Mouse (Mus musculus) midbrain, postnatal 0 days (tissue): ENCODE measurements around the gene Luzp2. TPM values are rescaled to one million over a fixed set of nuclear protein-coding genes. Genes with fewer than 3 reads are reported as not detected.

Experiments used
- ATAC-seq: fragments of 200-750 bp; cut with Nextera tagmentation; 2 replicates; pipeline ENCODE4 v1.8.0; 2017; ENCODE audit warnings: moderate number of reproducible peaks, mild to moderate bottlenecking, moderate TSS enrichment, moderate library complexity; ENCODE audit not compliant: low FRiP score
- DNase-seq: peaks from one replicate; pipeline ENCODE4 v3.0.0-alpha.2; 2015; ENCODE audit warnings: low spot score
- H3K27ac ChIP-seq: fragments of 300-500 bp; sonication (generic); 2 replicates; pipeline ENCODE4 v1.5.1; 2014; ENCODE audit warnings: low read depth, mild to moderate bottlenecking, low read length, mixed read lengths
- H3K27me3 ChIP-seq: fragments of 300-500 bp; sonication (generic); 2 replicates; pipeline ENCODE4 v1.6.1; 2014; ENCODE audit warnings: low read length, control low read depth, mixed read lengths; ENCODE audit not compliant: insufficient read depth
- H3K36me3 ChIP-seq: fragments of 300-500 bp; sonication (generic); 2 replicates; pipeline ENCODE4 v1.6.1; 2014; ENCODE audit warnings: low read length, control low read depth, mixed read lengths; ENCODE audit not compliant: insufficient read depth
- H3K4me1 ChIP-seq: fragments of 300-500 bp; sonication (generic); 2 replicates; pipeline ENCODE4 v1.6.1; 2014; ENCODE audit warnings: mild to moderate bottlenecking, control low read depth, antibody characterized with exemption, low read length, mixed read lengths; ENCODE audit not compliant: insufficient read depth
- H3K4me2 ChIP-seq: fragments of 300-500 bp; sonication (generic); 2 replicates; pipeline ENCODE4 v1.6.1; 2014; ENCODE audit warnings: low read depth, mild to moderate bottlenecking, low read length, mixed read lengths; ENCODE audit not compliant: poor library complexity, severe bottlenecking
- H3K4me3 ChIP-seq: fragments of 300-500 bp; sonication (generic); 2 replicates; pipeline ENCODE4 v1.5.1; 2014; ENCODE audit warnings: low read depth, mild to moderate bottlenecking, low read length, moderate library complexity
- H3K9ac ChIP-seq: fragments of 300-500 bp; sonication (generic); replicated peaks from 2 replicates; pipeline ENCODE4 v1.6.1; 2014; ENCODE audit warnings: mild to moderate bottlenecking, low read length, moderate library complexity, mixed read lengths; ENCODE audit not compliant: poor library complexity, severe bottlenecking
- H3K9me3 ChIP-seq: fragments of 300-500 bp; sonication (generic); 2 replicates; pipeline ENCODE4 v1.6.1; 2016; ENCODE audit warnings: low read length, control low read depth
- CTCF ChIP-seq: IDR thresholded peaks from 2 replicates; pipeline ENCODE4 v1.5.1; 2016; ENCODE audit warnings: antibody characterized with exemption, mild to moderate bottlenecking
- WGBS: fragments of 180-500 bp; shearing (Covaris S2); extraction: QIAGEN DNeasy Blood & Tissue Kit; methylation state at CpG from one replicate; pipeline ENCODE4 v1.1.7; 2014; 5-methylcytosine and 5-hydroxymethylcytosine counted together
- polyA plus RNA-seq: library from polyadenylated mRNA; unstranded; fragments of >200 nt; fragmentation: Nextera tagmentation; extraction: Ambion mirVana; gene quantifications from 2 replicates; pipeline ENCODE4 v1.2.1, GENCODE M21; 2015
- total RNA-seq: library from RNA; depleted of rRNA; stranded (reverse); fragments of >200 nt; gene quantifications from 2 replicates; pipeline ENCODE4 v1.2.3, GENCODE M21; 2014

Gene Luzp2
- total and polyA plus RNA-seq, 2 experiments from 2014 or later, result 95.3 to 150 TPM

DNA sequence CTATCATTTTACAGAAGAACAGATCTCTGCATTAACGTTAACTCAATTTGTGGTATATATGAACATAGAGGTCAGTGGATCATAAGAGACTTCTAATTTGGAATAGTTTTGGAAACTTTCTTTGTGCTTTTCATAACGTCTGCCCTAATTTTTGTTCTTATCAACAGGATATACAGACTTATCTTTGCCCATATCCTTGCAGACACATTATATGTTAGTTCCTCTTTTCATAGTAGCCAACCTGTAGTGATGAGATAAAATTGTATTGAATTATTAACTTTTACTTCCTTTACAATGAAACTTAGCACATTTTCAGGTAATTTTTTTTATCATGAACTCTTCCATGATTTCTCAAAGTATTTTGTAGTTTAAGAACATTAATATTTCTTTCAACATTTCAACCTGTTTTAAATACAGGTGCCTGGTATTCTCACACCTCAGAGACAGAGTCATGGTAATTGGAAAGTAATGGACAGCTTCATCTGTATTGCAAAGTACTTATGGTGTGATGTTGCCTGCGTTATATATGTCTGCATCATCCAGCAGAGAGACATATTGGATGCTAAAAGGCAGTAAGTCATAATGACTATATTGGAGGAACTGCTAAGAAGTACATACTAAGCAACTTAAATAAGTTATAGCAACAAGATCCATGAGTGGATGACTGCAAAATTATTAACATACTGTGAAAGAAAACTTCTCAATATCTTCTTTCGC is 43.8 kb downstream of the Luzp2 start:
- Histone ChIP-seq H3K4me3 (no peak overlapping the region), H3K4me1 (no peaks in the 10 kb centered on the region), H3K36me3 (no peaks in the 10 kb centered on the region), H3K4me2 (no peak overlapping the region), H3K27ac (no peak overlapping the region), H3K9ac (no peak overlapping the region), H3K9me3 (no peaks in the 10 kb centered on the region), H3K27me3 (no peaks in the 10 kb centered on the region)
- ATAC-seq (no peak), DNase-seq (no peak)
- no peak for TF ChIP-seq CTCF
- WGBS, result 88% methylated on average over 4 of the region's 4 CpGs

DNA sequence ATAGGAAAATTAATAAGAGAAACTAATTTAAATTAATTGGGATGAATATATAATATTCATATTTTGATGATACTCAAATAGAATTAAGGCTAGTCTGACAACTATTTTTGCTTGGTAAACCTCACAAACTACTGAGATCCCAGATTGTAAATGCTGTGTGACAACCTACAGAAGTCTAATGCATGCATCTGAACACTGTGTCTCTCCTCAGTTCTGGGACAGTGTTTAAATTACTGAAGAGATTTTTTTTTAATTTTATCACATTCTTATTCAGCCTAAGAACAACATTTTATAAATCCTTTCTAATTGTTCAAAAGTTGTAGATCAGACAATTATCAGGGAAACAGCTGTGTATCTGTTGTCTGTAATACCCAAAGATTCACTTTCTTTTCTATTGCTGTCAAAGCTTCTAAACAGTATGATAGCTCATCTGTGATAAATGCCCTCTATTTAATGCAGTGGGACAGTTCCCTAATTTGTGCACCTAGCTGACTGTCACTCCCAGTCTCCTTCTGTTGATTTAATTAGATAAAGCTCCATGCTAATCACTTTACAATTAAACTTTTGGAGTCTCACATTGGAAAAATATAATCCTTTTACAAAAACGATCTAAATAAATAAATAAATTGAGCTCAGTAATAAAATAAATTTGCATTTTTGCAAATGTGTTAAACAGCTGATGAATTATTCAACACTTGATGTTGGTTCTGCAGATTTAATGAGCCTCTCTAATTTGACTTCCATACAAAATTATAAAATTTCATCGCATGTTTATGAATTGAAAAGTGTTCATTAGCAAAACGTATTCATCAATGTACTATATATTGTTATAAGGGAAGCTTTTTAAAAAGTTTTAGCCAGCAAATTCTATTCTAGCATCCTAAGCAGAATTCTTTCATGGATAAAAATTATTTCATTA is 58.7 kb downstream of the Luzp2 start:
- H3K4me2 ChIP-seq, result no peak overlapping the region
- 52% methylated on average over 3 of the region's 3 CpGs for WGBS
- no peaks in the 10 kb centered on the region for H3K36me3 ChIP-seq
- no peak for TF ChIP-seq CTCF
- ATAC-seq, result no peak
- no peak for DNase-seq
- no peak overlapping the region for H3K9ac ChIP-seq
- H3K27ac ChIP-seq, result no peak overlapping the region
- no peaks in the 10 kb centered on the region for H3K4me1 ChIP-seq
- H3K27me3 ChIP-seq, result no peaks in the 10 kb centered on the region
- no peak overlapping the region for H3K4me3 ChIP-seq
- H3K9me3 ChIP-seq, result no peaks in the 10 kb centered on the region

DNA sequence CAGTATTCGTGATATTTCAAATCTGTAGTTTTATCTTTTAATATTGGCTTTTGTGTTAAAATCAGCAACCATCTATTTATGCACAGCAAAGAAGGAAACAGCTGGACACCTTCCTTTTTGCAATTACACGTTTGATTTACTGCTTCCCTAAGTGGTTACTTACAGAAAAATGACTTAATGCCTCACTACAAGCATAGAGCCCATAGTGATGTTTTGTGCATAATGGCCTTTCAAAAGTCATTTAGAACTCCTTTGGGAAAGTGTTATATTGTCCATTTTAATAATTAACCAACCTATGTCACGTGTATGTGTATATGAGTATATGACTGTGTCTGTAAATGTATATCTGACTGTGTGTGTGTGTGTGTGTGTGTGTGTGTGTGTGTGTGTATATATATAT is 63.3 kb downstream of the Luzp2 start:
- WGBS, result 74% methylated on average over 3 of the region's 3 CpGs
- no peak for TF ChIP-seq CTCF
- ATAC-seq, result no peak
- no peaks in the 10 kb centered on the region for H3K36me3 ChIP-seq
- H3K9me3 ChIP-seq, result no peaks in the 10 kb centered on the region
- H3K4me1 ChIP-seq, result no peaks in the 10 kb centered on the region
- no peak overlapping the region for H3K27ac ChIP-seq
- DNase-seq, result no peak
- H3K4me2 ChIP-seq, result no peak overlapping the region
- H3K9ac ChIP-seq, result no peak overlapping the region
- no peaks in the 10 kb centered on the region for H3K27me3 ChIP-seq
- H3K4me3 ChIP-seq, result no peak overlapping the region

DNA sequence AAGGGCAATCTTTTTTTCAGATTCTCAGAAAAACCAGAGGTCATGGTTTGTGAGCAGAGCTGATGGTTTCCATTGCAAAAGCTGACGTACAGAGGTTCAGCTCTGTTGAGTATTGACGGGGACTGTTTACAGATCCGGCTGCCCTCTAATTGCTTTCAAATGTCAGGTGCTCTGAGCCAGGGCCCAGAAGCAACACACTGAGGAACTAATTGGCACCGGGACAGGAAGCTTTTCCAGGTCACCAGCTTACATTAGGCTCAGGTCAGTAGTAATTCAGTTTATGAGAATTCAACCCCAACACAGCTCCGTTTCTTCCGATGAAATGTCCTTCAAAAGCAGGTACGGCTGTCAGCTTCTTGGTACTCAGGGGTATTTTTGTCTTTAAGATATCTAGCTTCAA is 74.7 kb downstream of the Luzp2 start:
- 57% methylated on average over 7 of the region's 7 CpGs for WGBS
- Histone ChIP-seq H3K4me3 (no peak overlapping the region), H3K9ac (no peak overlapping the region), H3K9me3 (no peaks in the 10 kb centered on the region), H3K4me2 (no peak overlapping the region), H3K36me3 (no peaks in the 10 kb centered on the region), H3K4me1 (no peaks in the 10 kb centered on the region), H3K27me3 (no peaks in the 10 kb centered on the region), H3K27ac (no peak overlapping the region)
- DNase-seq (peak; percentile 54), ATAC-seq (no peak)
- TF ChIP-seq CTCF, result no peak

GRCm38 (mm10) chr7:54914030-54914429 is 78.7 kb downstream of the Luzp2 start:
- Histone ChIP-seq H3K4me3 (no peak overlapping the region), H3K36me3 (no peaks in the 10 kb centered on the region), H3K4me2 (no peak overlapping the region), H3K27ac (no peak overlapping the region), H3K27me3 (no peaks in the 10 kb centered on the region), H3K9ac (no peak overlapping the region), H3K9me3 (no peaks in the 10 kb centered on the region), H3K4me1 (no peaks in the 10 kb centered on the region)
- no peak for TF ChIP-seq CTCF
- no peak for ATAC-seq
- DNase-seq, result peak; percentile 9
- WGBS, result 37% methylated on average over 1 of the region's 1 CpGs

DNA sequence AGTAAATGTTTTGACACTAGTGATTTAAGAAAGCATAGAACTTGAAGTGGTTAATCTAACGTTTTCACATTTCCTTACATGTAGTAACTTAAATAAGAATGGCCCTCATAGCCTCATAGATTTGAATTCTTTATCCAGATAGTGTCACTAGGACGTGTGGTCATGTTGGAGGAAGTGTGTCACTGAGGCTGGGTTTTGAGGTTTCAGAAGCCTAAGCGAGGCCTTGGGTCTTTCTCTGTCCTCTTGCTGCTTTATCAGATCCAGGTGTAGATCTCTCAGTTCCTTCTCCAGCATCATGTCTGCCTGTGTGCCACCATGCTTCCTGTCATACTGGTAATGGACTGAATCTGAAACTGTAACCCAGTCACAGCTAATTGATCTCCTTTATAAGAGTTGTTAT is 86.7 kb downstream of the Luzp2 start:
- H3K9ac ChIP-seq, result no peak overlapping the region
- H3K4me2 ChIP-seq, result no peak overlapping the region
- no peaks in the 10 kb centered on the region for H3K9me3 ChIP-seq
- no peak overlapping the region for H3K4me3 ChIP-seq
- H3K36me3 ChIP-seq, result no peaks in the 10 kb centered on the region
- H3K27ac ChIP-seq, result no peak overlapping the region
- no peak for DNase-seq
- 89% methylated on average over 3 of the region's 3 CpGs for WGBS
- no peaks in the 10 kb centered on the region for H3K27me3 ChIP-seq
- no peaks in the 10 kb centered on the region for H3K4me1 ChIP-seq
- TF ChIP-seq CTCF, result no peak
- ATAC-seq, result no peak
